Mouse (Mus musculus) right cerebral cortex, postnatal 36 days (tissue): ENCODE results near the gene Fam98b.

ENCODE experiments used
- DNase-seq, 2 experiments: peaks; one replicate each; pipeline ENCODE4 v3.0.0; 2022; ENCODE audit warnings: low spot score in 2 of 2, mixed read lengths in 1 of 2

The Fam98b gene

DNA sequence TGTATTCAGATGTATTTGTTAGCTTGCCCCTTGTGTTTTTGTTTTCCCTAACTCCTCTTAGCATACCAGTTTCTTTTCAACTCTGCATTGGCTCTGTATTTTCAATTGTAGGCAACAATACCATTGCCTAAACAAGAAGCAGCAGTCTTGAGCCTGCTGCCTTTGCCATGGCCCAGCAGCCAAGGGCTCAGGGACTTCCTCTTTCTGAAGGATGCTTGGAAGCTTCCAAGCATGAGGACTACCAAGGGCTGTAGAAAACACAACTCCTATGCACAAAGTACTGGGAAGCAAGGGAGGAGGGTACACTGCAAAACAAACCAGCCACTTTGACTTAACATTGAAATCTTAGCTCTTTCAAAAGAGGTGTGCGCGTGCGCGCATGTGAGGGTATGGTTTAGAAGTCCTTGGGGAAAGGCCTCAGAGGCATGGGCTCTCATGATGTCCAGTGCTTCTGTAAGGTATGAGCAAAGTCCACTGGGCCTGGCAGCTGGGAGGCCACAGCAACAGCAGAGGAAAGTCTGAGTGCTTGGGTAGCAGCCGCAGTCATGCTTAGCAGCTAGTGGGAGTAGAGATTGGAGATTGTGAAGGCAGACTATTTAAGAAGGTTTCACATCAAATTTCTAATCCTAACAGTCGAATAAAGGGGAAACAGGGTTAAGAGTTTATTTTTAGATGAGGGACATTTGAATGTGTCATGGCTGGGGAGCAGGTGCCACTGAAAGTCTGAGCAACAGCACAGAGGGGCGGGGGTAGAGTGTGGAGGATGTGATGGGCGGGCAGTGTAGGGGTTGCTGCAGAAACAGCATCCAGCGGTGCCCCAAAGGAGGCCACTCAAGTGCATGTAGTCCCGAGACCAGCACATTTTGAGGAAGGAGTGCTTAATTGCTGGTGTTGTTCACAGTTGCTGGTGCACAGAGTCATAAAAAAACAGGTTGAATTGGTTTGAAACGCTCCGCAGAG, 54.1 kb downstream of the Fam98b start:
- no peak for DNase-seq

DNA sequence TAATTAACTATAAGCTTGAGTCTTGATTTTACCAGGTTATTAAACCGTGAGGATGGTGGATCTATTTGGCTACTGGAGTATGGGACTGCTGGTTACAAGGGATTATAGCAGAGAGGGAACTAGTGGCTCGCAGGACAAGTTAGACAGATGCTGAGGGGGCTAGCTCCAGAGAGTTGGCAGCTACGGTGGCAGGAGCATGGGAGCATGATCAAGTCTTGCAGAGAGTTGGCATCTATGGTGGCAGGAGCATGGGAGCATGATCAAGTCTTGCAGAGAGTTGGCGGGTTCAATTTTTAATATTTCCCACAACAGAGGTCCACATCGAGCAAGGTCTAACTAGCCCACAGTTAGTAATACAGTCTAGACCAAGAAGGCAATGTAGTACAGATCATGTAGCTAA, 55.4 kb downstream of the Fam98b start:
- DNase-seq = no peak

GRCm38 (mm10) chr2:117307959-117308358, 58.4 kb downstream of the Fam98b start:
- DNase-seq = no peak

GRCm38 (mm10) chr2:117309046-117309445, 59.5 kb downstream of the Fam98b start:
- DNase-seq = no peak

- DNase-seq = no peak
Observed at GRCm38 (mm10) chr2:117311349-117311748, 61.8 kb downstream of the Fam98b start.

GRCm38 (mm10) chr2:117312030-117312429, 62.5 kb downstream of the Fam98b start:
- no peak for DNase-seq

DNA sequence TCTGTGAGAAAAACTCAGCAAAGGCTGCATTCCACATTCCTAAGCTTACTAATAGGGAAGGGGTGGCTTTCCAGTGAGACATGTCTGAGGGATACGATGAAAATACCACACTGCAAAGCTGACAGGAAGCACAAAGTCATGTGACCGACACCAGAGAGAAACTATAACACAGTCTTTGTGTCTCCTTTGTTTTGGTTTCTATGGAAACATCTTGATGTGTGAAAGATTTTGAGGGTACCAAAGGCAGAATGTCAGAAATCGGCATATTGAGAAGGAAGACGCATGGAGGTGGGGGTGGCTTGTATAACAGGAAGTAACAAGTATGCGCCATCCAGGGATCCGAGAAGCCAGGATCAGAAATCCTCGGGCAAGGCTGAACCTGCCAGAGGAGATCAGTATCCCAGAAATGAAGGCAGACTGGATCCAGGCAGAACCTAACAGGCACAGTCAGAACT, 62.9 kb downstream of the Fam98b start:
- DNase-seq = no peak

DNA sequence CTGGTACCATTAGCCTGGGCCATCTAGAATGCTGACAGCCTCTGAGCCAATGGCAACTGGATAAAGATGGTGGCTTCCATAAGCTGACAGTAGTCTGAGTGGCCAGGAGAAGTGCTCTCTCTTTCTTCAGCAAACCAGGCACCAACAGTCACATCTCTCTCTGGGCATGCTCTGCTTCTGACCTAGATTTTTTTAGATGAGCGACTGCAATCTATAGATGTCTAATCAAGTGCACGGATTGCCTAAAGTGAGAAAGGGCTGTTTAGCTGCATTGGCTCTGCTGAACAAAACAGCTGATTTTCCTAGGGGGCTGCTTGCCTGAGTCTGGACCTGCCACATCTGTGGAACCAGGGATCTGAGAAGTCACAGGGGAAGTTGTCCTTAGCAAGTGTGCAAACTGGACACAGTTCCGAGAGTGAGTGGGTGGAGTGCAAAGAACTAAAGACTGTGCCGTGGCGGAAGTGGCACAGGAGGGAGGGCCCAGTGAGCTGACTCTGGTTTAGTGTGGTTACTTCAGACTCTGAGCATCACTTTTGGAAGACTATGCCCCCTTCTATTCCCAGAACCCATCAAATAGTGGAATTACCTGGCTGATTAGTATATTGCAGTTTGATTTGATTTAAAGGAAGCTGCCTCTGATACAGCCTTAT, 64.2 kb downstream of the Fam98b start:
- DNase-seq = no peak

- DNase-seq = no peak
Observed at GRCm38 (mm10) chr2:117318991-117319390, 69.5 kb downstream of the Fam98b start.
